18 mouse cellular contexts compared by ENCODE assay signal in genomic region chr6:98597612-98598011, GRCm38 (mm10).
"Had no signal": no experiment of that assay in that cellular context is flagged by ENCODE, and none has a peak within 500 bp of the region (broad histone marks: within the 10 kb centered on the region; RNA-seq: fewer than 3 reads in every experiment).

No protein-coding gene starts in this region.

- H3K27ac ChIP-seq: kidney, postnatal 0 days; limb, embryonic 12.5 days; limb, embryonic 15.5 days; liver, embryonic 14.5 days; macrophage; midbrain, embryonic 12.5 days; midbrain, embryonic 15.5 days; neural tube, embryonic 13.5 days; stomach, postnatal 0 days had no signal

- H3K36me3 ChIP-seq: limb, embryonic 12.5 days; limb, embryonic 15.5 days; midbrain, embryonic 12.5 days; midbrain, embryonic 15.5 days; neural tube, embryonic 13.5 days had no signal

- H3K4me3 ChIP-seq: limb, embryonic 12.5 days; limb, embryonic 15.5 days; midbrain, embryonic 12.5 days; midbrain, embryonic 15.5 days; neural tube, embryonic 13.5 days had no signal

- H3K27me3 ChIP-seq: limb, embryonic 12.5 days; limb, embryonic 15.5 days; midbrain, embryonic 12.5 days; midbrain, embryonic 15.5 days; neural tube, embryonic 13.5 days had no signal

- H3K4me2 ChIP-seq: limb, embryonic 12.5 days; limb, embryonic 15.5 days; liver, embryonic 11.5 days; lung, embryonic 14.5 days; midbrain, embryonic 12.5 days; midbrain, embryonic 15.5 days; neural tube, embryonic 13.5 days had no signal

- H3K4me1 ChIP-seq: limb, embryonic 12.5 days; limb, embryonic 15.5 days; midbrain, embryonic 12.5 days; midbrain, embryonic 15.5 days; neural tube, embryonic 13.5 days had no signal

- DNase-seq: kidney, adult 2 months; kidney, postnatal 25 days; left cerebral cortex, postnatal 4 days; liver, postnatal 0 days; lung, embryonic 14.5 days; retina, postnatal 1 day; thymus, postnatal 25 days had no signal

- ATAC-seq: liver, postnatal 0 days; lung, postnatal 0 days; midbrain, embryonic 15.5 days had no signal

- H3K9ac ChIP-seq: limb, embryonic 12.5 days; limb, embryonic 15.5 days; liver, embryonic 14.5 days; liver, postnatal 0 days; lung, embryonic 14.5 days; midbrain, embryonic 12.5 days; midbrain, embryonic 15.5 days; neural tube, embryonic 13.5 days had no signal
